Mouse (Mus musculus): ENCODE data around the gene Tas2r115. TPM values are rescaled to one million over a fixed set of nuclear protein-coding genes. Genes with fewer than 3 reads are reported as not detected.
"Not testable (repeated sequence)": the region's sequence is repeated elsewhere in the genome, so short reads cannot be mapped to it uniquely, and the experiment has no call there.

Tas2r115 gene
- polyA plus RNA-seq (2015; fragmentation: Nextera tagmentation; extraction: Ambion mirVana) = not detected in 2 replicates

GRCm38 (mm10) chr6:132737935-132738334 is at the start of gene Tas2r115:
Tas2r115 (minus strand) TSS chr6:132738035.
- H3K4me2 ChIP-seq (ENCODE audit: low read depth, low read length) = no peak within 1 kb of the TSS
- WGBS (ENCODE audit: insufficient replicate concordance) = 57% methylated on average over 2 of the region's 2 CpGs
- no peaks in the 10 kb centered on the region for H3K36me3 ChIP-seq (ENCODE audit: control insufficient read depth, insufficient read depth)
- no peak for ATAC-seq (ENCODE audit: low read depth)
- no peaks in the 10 kb centered on the region for H3K4me1 ChIP-seq (ENCODE audit: control insufficient read depth, low read depth, low read length)
- H3K9ac ChIP-seq (ENCODE audit: low read depth, low read length) = no peak within 1 kb of the TSS
- H3K27me3 ChIP-seq (ENCODE audit: control insufficient read depth, insufficient read depth, low read depth, low read length) = no peaks in the 10 kb centered on the region
- no peak within 1 kb of the TSS for H3K4me3 ChIP-seq (ENCODE audit: low read depth, low read length)
- no peak within 1 kb of the TSS for H3K27ac ChIP-seq (ENCODE audit: low read length)
- no peaks in the 10 kb centered on the region for H3K9me3 ChIP-seq (replicated peaks; ENCODE audit: control insufficient read depth, low read length)

GRCm38 (mm10) chr6:132778062-132778461 is 40.2 kb upstream of the Tas2r115 start, which contains the start of gene Tas2r136:
Tas2r136 (minus strand) TSS chr6:132778162.
- H3K9ac ChIP-seq (ENCODE audit: low read depth, low read length) = no peak within 1 kb of the TSS
- H3K27me3 ChIP-seq (ENCODE audit: control insufficient read depth, insufficient read depth, low read depth, low read length) = no peaks in the 10 kb centered on the region
- no peaks in the 10 kb centered on the region for H3K36me3 ChIP-seq (ENCODE audit: control insufficient read depth, insufficient read depth)
- no peak within 1 kb of the TSS for H3K4me3 ChIP-seq (ENCODE audit: low read depth, low read length)
- ATAC-seq (ENCODE audit: low read depth) = no peak
- no peak within 1 kb of the TSS for H3K4me2 ChIP-seq (ENCODE audit: low read depth, low read length)
- H3K27ac ChIP-seq (ENCODE audit: low read length) = no peak within 1 kb of the TSS
- no peaks in the 10 kb centered on the region for H3K9me3 ChIP-seq (replicated peaks; ENCODE audit: control insufficient read depth, low read length)
- no peaks in the 10 kb centered on the region for H3K4me1 ChIP-seq (ENCODE audit: control insufficient read depth, low read depth, low read length)

GRCm38 (mm10) chr6:132761831-132762230 is 24.0 kb upstream of the Tas2r115 start, which contains the start of gene Tas2r102:
Tas2r102 (plus strand) TSS chr6:132762131.
- H3K4me2 ChIP-seq (ENCODE audit: low read depth, low read length) = no peak within 1 kb of the TSS
- H3K4me1 ChIP-seq (ENCODE audit: control insufficient read depth, low read depth, low read length) = no peaks in the 10 kb centered on the region
- no peaks in the 10 kb centered on the region for H3K9me3 ChIP-seq (replicated peaks; ENCODE audit: control insufficient read depth, low read length)
- no peak within 1 kb of the TSS for H3K9ac ChIP-seq (ENCODE audit: low read depth, low read length)
- ATAC-seq (ENCODE audit: low read depth) = no peak
- WGBS (ENCODE audit: insufficient replicate concordance) = 90% methylated on average over 2 of the region's 2 CpGs
- no peak within 1 kb of the TSS for H3K4me3 ChIP-seq (ENCODE audit: low read depth, low read length)
- H3K27me3 ChIP-seq (ENCODE audit: control insufficient read depth, insufficient read depth, low read depth, low read length) = no peaks in the 10 kb centered on the region
- H3K36me3 ChIP-seq (ENCODE audit: control insufficient read depth, insufficient read depth) = no peaks in the 10 kb centered on the region
- no peak within 1 kb of the TSS for H3K27ac ChIP-seq (ENCODE audit: low read length)

GRCm38 (mm10) chr6:132754430-132754829 is 16.6 kb upstream of the Tas2r115 start, which contains the start of gene Tas2r124:
Tas2r124 (plus strand) TSS chr6:132754730.
- no peaks in the 10 kb centered on the region for H3K4me1 ChIP-seq (ENCODE audit: control insufficient read depth, low read depth, low read length)
- no peaks in the 10 kb centered on the region for H3K27me3 ChIP-seq (ENCODE audit: control insufficient read depth, insufficient read depth, low read depth, low read length)
- no peaks in the 10 kb centered on the region for H3K36me3 ChIP-seq (ENCODE audit: control insufficient read depth, insufficient read depth)
- no peak within 1 kb of the TSS for H3K27ac ChIP-seq (ENCODE audit: low read length)
- WGBS (ENCODE audit: insufficient replicate concordance) = 40% methylated on average over 1 of the region's 1 CpGs
- no peak within 1 kb of the TSS for H3K4me3 ChIP-seq (ENCODE audit: low read depth, low read length)
- no peak within 1 kb of the TSS for H3K4me2 ChIP-seq (ENCODE audit: low read depth, low read length)
- no peaks in the 10 kb centered on the region for H3K9me3 ChIP-seq (replicated peaks; ENCODE audit: control insufficient read depth, low read length)
- no peak for ATAC-seq (ENCODE audit: low read depth)
- H3K9ac ChIP-seq (ENCODE audit: low read depth, low read length) = no peak within 1 kb of the TSS

- Histone ChIP-seq H3K4me2 (ENCODE audit: low read depth, low read length) (no peak overlapping the region), H3K4me3 (ENCODE audit: low read depth, low read length) (no peak overlapping the region), H3K27me3 (ENCODE audit: control insufficient read depth, insufficient read depth, low read depth, low read length) (no peaks in the 10 kb centered on the region), H3K4me1 (ENCODE audit: control insufficient read depth, low read depth, low read length) (no peaks in the 10 kb centered on the region), H3K27ac (ENCODE audit: low read length) (no peak overlapping the region), H3K9ac (ENCODE audit: low read depth, low read length) (no peak overlapping the region), H3K36me3 (ENCODE audit: control insufficient read depth, insufficient read depth) (no peaks in the 10 kb centered on the region), H3K9me3 (replicated peaks; ENCODE audit: control insufficient read depth, low read length) (no peaks in the 10 kb centered on the region)
- WGBS (ENCODE audit: insufficient replicate concordance) = 67% methylated on average over 2 of the region's 2 CpGs
- ATAC-seq (ENCODE audit: low read depth) = no peak
These were observed 12.4 kb upstream of the Tas2r115 start for GRCm38 (mm10) chr6:132750206-132750605.

- Histone ChIP-seq H3K9ac (ENCODE audit: low read depth, low read length) (no peak within 1 kb of the TSS), H3K4me3 (ENCODE audit: low read depth, low read length) (no peak within 1 kb of the TSS), H3K4me2 (ENCODE audit: low read depth, low read length) (no peak within 1 kb of the TSS), H3K27ac (ENCODE audit: low read length) (no peak within 1 kb of the TSS), H3K9me3 (replicated peaks; ENCODE audit: control insufficient read depth, low read length) (no peaks in the 10 kb centered on the region), H3K36me3 (ENCODE audit: control insufficient read depth, insufficient read depth) (no peaks in the 10 kb centered on the region), H3K27me3 (ENCODE audit: control insufficient read depth, insufficient read depth, low read depth, low read length) (no peaks in the 10 kb centered on the region), H3K4me1 (ENCODE audit: control insufficient read depth, low read depth, low read length) (no peaks in the 10 kb centered on the region)
- WGBS (ENCODE audit: insufficient replicate concordance) = 53% methylated on average over 3 of the region's 3 CpGs
- no peak for ATAC-seq (ENCODE audit: low read depth)
These were observed 26.0 kb downstream of the Tas2r115 start, which contains the start of gene Tas2r122 for GRCm38 (mm10) chr6:132711828-132712227. Tas2r122 (minus strand) TSS chr6:132711928.

GRCm38 (mm10) chr6:132700907-132701306 is 36.9 kb downstream of the Tas2r115 start, which contains the start of gene Tas2r121:
Tas2r121 (minus strand) TSS chr6:132701007.
- H3K27ac ChIP-seq (ENCODE audit: low read length) = no peak within 1 kb of the TSS
- 29% methylated on average over 1 of the region's 1 CpGs for WGBS (ENCODE audit: insufficient replicate concordance)
- H3K4me3 ChIP-seq (ENCODE audit: low read depth, low read length) = no peak within 1 kb of the TSS
- H3K4me2 ChIP-seq (ENCODE audit: low read depth, low read length) = no peak within 1 kb of the TSS
- no peaks in the 10 kb centered on the region for H3K36me3 ChIP-seq (ENCODE audit: control insufficient read depth, insufficient read depth)
- no peak for ATAC-seq (ENCODE audit: low read depth)
- no peak within 1 kb of the TSS for H3K9ac ChIP-seq (ENCODE audit: low read depth, low read length)
- no peaks in the 10 kb centered on the region for H3K27me3 ChIP-seq (ENCODE audit: control insufficient read depth, insufficient read depth, low read depth, low read length)
- H3K9me3 ChIP-seq (replicated peaks; ENCODE audit: control insufficient read depth, low read length) = no peaks in the 10 kb centered on the region
- no peaks in the 10 kb centered on the region for H3K4me1 ChIP-seq (ENCODE audit: control insufficient read depth, low read depth, low read length)

- H3K9me3 ChIP-seq (replicated peaks; ENCODE audit: control insufficient read depth, low read length); H3K4me1 ChIP-seq (ENCODE audit: control insufficient read depth, low read depth, low read length); H3K4me2 ChIP-seq (ENCODE audit: low read depth, low read length); H3K4me3 ChIP-seq (ENCODE audit: low read depth, low read length); H3K27ac ChIP-seq (ENCODE audit: low read length); H3K36me3 ChIP-seq (ENCODE audit: control insufficient read depth, insufficient read depth); ATAC-seq (ENCODE audit: low read depth); H3K9ac ChIP-seq (ENCODE audit: low read depth, low read length); H3K27me3 ChIP-seq (ENCODE audit: control insufficient read depth, insufficient read depth, low read depth, low read length): not testable (repeated sequence)
- 60% methylated on average over 7 of the region's 7 CpGs for WGBS (ENCODE audit: insufficient replicate concordance)
These were observed 46.2 kb downstream of the Tas2r115 start for GRCm38 (mm10) chr6:132691596-132691995.

All from liver, embryonic 16.5 days (tissue).